Mouse (Mus musculus) gastrocnemius, adult 8-10 months (tissue): ENCODE measurements around the gene Uba52. TPM values are rescaled to one million over a fixed set of nuclear protein-coding genes. Genes with fewer than 3 reads are reported as not detected.
"Not testable (repeated sequence)": the region's sequence is repeated elsewhere in the genome, so short reads cannot be mapped to it uniquely, and the experiment has no call there.

Experiments
- DNase-seq, 2 experiments: peaks; one replicate each; pipeline ENCODE4 v3.0.0; 2022; ENCODE audit warnings: low spot score in 2 of 2
- total RNA-seq, 4 experiments: library from RNA; stranded (reverse); gene quantifications; 2 replicates each; pipeline ENCODE4 v1.2.4; 2022

The Uba52 gene
- total RNA-seq, 4 experiments from 2014 or later, result 794 to 918 (median 839) TPM

GRCm38 (mm10) chr8:70534281-70534680 lies 23.7 kb upstream of the Uba52 start:
- DNase-seq, result no peak

- no peak for DNase-seq
Observed at GRCm38 (mm10) chr8:70530314-70530713, 19.7 kb upstream of the Uba52 start.

DNA sequence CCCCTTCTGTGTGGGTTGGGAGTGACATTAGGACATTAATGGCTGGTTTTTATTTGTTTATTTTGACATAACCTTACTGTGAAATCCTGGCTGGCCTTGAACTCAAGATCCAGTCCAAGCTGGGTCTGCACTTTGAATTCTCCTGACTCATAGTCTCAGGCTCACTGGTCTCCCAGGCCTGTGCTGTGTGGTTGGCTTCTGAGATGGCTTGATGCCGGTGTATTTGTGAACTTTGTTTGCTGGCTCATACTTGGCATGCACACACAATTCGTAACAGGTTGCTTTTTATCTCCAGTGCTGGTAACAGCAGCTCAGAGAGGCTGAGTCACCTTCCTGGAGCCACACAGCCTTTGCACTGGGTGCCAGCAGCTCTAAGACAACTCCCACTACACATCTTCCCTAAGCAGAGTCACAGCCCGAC lies 19.1 kb upstream of the Uba52 start:
- DNase-seq, result no peak

DNA sequence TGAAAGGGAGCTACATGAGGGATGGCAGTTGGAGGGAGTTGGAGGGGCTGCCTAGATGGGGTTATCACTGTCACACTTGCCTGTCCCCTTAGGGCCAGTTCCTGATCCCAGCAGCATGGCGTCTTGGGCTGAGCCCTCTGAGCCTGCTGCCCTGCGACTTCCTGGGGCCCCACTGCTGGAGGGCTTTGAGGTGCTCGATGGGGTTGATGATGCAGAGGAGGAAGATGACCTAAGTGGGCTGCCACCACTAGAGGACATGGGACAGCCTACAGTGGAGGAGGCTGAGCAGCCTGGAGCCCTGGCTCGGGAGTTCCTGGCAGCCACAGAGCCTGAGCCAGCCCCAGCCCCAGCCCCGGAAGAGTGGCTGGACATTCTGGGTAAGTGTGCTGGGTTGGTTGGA lies 18.7 kb upstream of the Uba52 start:
- DNase-seq, result no peak

DNA sequence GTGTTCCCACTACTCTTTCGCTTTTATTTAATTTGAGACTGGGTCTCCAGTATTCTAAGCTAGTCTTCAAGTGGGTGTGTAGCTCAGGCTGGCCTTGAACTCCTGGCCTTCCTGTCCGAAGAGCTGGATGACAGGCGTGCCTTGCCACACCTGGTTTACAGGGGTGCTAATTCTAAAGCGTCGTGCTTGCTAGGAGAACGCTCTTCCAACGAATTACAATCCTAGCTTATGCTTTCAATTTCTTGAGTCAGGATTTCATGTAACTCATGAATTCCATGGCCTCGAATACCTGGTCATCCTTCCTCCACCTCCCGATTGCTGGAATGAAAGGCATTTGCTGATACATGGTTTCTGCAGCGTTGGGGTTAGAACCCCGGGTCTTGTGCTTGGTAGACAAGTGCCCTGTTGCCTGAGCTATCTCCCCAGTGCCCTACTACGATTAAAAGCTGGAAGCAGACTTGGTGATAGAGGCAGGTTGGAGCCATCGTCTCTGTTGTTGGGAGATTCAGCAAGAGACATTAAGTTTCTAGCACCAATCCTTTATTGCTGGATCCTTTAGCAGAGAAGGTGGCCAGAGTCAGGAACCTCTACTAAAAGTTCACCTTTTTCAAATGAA lies 17.7 kb upstream of the Uba52 start:
- DNase-seq, result no peak

DNA sequence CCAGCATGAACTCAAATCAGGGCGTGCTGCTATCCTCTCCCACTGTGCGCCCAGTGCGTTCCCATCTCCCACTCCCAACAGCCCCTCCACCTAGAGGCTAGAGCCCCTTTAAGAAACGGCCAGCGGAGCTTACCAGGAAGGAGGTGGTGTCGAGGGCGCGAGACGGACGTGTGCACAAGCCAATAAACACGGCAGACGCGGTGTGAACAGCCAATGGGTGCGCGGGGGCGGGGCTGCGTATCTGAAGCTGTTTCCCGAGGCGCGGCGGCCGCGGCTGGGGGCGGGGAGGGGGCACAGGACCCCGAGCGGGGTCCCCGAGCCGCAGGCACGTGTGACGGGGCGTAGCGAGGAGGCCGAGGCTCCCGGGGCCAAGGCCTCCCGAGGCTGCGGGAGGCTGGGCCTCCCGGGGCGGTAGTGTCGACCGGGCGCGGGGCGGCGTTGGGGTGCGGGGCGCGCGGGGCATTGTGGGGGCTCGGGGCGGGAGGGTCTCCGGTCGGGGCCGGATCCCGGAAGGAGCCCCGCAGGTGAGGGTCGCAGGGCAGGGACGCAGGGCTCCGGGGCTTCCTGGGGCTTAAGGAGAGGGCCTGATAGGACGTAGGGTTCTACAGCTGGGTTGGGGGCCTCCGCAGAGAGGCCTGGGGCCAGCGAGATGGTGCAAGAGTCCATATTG lies 17.0 kb upstream of the Uba52 start, which contains the start of the genes Fkbp8 and Kxd1:
TSS of gene Fkbp8 (plus strand) at position 213 of the 670 bp plus-strand sequence.
TSS of gene Kxd1 (minus strand) at position 445 of the 670 bp plus-strand sequence.
- DNase-seq, result peak; percentile 96 to 99

- DNase-seq, result no peak
Observed at GRCm38 (mm10) chr8:70527111-70527511, 16.5 kb upstream of the Uba52 start.

- DNase-seq, result peak; percentile 93 to 96
Observed at GRCm38 (mm10) chr8:70522592-70523403, 12.2 kb upstream of the Uba52 start.

DNA sequence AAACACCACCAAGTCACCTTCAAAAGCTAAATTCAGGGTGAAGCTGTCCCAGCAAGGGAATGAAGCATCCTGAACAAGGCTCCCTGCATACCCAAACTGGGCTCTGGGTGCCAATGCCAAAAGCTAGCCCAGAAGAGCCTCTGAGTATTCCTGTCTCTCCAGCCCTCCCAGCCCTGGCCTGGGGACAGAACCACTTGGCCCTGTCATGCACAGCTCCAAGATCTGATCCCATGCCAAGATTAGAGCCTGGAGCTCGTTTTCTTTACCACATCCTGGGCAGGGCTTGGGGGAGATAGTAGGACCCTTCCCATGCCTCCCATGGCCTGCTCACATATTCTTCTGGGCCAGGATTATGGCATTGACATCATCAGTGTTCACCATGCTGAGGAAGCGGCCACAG lies 9.0 kb upstream of the Uba52 start:
- no peak for DNase-seq

DNA sequence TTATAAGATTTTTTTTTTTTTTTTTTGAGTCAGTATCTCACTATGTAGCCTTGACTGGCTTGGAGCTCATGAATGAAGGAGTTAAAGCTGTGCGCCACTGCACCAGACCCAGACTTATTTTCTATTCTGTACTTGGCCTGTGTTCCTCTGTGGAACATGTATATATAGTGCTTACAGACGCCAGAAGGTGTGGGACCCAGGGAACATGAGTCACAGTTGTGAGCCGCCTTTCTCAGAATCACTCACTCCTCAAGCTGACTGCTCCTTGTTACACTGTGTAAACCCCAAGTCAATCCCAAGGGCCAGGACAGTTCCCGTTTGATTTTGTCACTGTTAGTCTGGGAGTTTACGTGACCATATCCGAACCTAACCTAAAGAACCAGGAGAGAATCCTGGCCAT lies 8.4 kb upstream of the Uba52 start:
- DNase-seq, result no peak

DNA sequence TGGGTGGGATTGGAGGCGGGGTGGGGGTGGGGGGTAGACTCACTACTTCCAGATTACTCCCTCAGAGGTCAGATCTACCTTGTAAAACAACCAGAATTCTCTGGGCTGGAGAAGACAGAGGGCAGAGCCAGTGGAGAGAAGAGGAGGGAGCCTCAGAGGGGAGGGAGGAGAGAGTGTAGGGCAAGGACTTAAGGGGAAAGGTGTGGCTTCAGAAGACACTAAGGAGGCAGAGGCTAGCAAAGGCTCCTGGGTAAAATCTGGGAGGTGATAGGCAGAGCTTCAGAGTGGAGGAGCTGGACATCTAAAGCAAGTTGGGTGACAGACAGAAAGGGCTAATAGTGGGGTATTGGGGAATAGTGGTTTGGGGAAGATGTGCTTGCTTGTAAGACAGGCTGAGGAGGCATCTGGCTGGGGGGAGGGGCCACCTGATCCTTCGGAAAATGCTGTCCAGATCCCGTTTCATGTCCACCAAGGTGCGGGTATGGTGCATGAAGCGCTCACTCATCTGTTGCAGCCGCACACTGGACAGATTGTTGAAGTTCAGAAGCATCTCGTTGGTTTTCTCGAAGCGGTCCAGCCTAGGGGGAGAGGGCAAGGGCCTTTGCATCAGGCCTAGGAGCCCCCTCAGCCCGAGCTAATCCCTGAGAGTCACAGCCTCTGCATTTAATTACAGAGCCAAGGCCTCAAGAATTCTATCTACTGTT lies 7.5 kb upstream of the Uba52 start:
- DNase-seq, result no peak

DNA sequence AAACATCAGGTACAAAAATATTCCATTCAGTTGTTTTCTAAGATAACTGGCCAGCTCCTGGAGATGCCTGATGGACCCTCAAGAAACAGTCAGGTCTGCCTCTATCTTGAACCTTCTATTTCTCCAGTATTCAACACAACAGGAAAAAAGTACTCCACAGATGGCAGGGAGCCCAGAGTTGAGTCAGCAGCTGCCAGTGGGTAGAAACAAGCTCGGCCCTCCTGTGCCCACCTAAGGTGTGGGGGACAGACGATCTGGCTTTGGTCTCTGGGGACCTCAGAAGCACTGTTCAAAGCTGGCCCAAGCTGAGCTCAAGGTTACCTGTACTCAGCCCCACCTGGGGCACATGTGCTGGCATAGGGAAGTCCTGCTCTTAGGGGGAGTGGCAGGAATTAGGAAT lies 2.8 kb upstream of the Uba52 start:
- no peak for DNase-seq

GRCm38 (mm10) chr8:70512253-70512903 lies 1.8 kb upstream of the Uba52 start:
- DNase-seq, result no peak

GRCm38 (mm10) chr8:70511770-70512169 lies 1.2 kb upstream of the Uba52 start:
- no peak for DNase-seq

DNA sequence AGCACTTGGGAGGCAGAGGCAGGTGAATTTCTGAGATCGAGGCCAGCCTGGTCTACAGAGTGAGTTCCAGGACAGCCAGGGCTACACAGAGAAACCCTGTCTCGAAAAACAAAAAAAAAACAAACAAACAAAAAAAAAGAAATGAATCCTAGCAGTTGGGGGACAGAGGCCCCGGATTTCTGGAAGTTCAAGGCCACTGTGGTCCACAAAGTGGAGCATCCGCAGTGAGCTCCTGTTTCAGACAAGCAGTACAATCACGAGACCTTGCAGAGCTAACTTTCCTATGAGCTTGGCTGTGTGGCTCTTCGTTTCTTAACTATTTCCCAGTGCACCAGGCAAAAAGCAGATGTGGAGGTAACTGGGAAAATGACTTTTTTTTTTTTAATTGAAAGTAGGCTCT lies 573 bp upstream of the Uba52 start:
- DNase-seq, result not testable (repeated sequence)

- DNase-seq, result no peak
Observed at GRCm38 (mm10) chr8:70509281-70509952, 1.2 kb downstream of the Uba52 start.

- DNase-seq, result no peak
Observed at GRCm38 (mm10) chr8:70507027-70507393, 3.6 kb downstream of the Uba52 start.

DNA sequence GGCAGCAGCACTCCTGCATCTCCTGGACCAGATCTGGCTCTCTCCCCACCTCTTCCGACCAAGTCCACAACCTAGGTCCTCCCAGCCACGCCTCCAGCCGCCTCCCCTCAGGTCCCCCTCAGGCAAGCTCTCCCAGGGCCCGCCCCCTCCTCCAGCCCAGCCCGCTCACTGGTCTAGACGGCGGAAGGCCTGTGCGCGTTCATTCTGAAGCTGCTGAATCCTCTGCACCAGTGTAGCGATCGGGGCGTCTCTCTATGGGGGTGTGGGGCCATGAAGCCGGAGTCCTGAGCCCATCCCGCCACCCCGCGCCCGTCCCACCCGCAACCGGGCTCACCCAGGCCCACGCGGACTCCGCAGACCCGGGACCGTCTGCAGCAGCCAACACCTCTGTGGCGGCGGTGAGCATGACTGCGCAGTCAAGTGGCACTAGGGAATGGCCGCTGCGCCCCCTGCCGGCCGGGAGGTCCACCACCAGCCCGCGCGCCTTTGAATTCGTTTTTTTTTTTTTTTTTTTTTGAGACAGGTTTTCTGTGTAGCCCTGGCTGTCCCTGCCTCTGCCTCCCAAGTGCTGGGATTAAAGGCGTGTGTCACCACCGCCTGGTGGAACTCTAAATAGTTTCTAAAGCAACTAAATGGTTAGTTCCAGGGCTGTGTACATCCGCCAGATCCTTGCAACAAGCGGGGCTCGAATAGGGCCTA lies 4.1 kb downstream of the Uba52 start, which contains the start of gene Rex1bd:
TSS of gene Rex1bd (minus strand) at position 425 of the 699 bp plus-strand sequence.
- peak; percentile 88 to 89 for DNase-seq

DNA sequence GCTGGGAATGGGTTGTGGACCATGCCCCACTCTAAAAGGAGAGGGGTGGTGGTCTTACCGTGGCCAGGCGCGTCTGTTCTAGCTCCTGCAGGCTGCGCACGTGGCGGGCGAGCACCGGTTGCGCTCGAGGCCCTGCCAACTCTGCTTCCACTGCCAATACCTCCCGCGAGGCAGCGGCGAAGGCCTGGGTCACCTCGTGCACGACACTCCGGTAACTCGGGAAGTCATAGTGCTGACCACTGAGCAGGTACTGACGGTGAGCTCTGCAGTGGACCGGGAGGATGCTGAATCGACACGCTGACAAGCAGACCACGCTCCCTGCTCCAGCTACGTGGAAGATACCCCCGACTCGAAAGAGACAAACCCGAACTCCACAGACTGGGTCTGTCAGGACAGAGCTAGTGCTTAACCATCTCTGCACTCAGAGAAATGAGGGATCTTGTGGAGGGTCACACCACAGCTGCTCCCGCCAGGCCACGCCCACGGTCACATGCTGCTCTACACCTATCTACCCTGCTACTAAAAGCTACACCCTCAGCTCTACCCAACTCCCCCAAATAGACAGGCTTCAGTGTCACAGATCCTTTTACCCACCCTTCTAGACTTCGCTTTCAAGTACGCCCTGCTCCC lies 4.8 kb downstream of the Uba52 start:
- no peak for DNase-seq
